Mouse (Mus musculus) erythroblast, embryonic 14.5 days (primary cell): ENCODE results near the gene Ankle2. TPM values are rescaled to one million over a fixed set of nuclear protein-coding genes. Genes with fewer than 3 reads are reported as not detected.

Experiments
- H3K27me3 ChIP-seq: 2 replicates; pipeline ENCODE4 v1.6.1; 2012; ENCODE audit warnings: inconsistent platforms; ENCODE audit not compliant: control insufficient read depth
- H3K36me3 ChIP-seq: 2 replicates; pipeline ENCODE4 v1.6.1; 2012; ENCODE audit warnings: mild to moderate bottlenecking, inconsistent platforms; ENCODE audit not compliant: control insufficient read depth
- H3K4me1 ChIP-seq: 2 replicates; pipeline ENCODE4 v1.6.1; 2012; ENCODE audit warnings: inconsistent platforms; ENCODE audit not compliant: control insufficient read depth
- H3K4me3 ChIP-seq: replicated peaks from 2 replicates; pipeline ENCODE3; 2012; ENCODE audit warnings: moderate library complexity, mild to moderate bottlenecking, inconsistent platforms
- H3K9me3 ChIP-seq: 2 replicates; pipeline ENCODE4 v1.6.1; 2012; ENCODE audit warnings: low read length, inconsistent platforms, mixed read lengths; ENCODE audit not compliant: control insufficient read depth
- GATA1 ChIP-seq: IDR thresholded peaks from 2 replicates; pipeline ENCODE4 v1.6.1; 2012; ENCODE audit warnings: low read length, inconsistent platforms, mixed read lengths
- TAL1 ChIP-seq: IDR thresholded peaks from 3 replicates; pipeline ENCODE4 v1.6.1; 2012; ENCODE audit warnings: low read length, inconsistent platforms, mixed read lengths
- polyA plus RNA-seq: library from polyadenylated mRNA; stranded (reverse); fragments of >175 nt; gene quantifications from 2 replicates; pipeline ENCODE4 v1.2.3, GENCODE M21; 2012

The Ankle2 gene
- polyA plus RNA-seq, 1 experiment, result 0.27 TPM

GRCm38 (mm10) chr5:110227336-110227883 is 3.4 kb upstream of the Ankle2 start:
- Histone ChIP-seq H3K4me1 (peaks cover 20% of the 10 kb centered on the region), H3K27me3 (no peaks in the 10 kb centered on the region), H3K4me3 (no peak overlapping the region), H3K9me3 (no peaks in the 10 kb centered on the region), H3K36me3 (peaks cover 28% of the 10 kb centered on the region)
- TF ChIP-seq TAL1 (no peak), GATA1 (no peak)

GRCm38 (mm10) chr5:110230401-110230779 is 414 bp upstream of the Ankle2 start:
- no peak for TF ChIP-seq GATA1
- TF ChIP-seq TAL1, result no peak
- no peaks in the 10 kb centered on the region for H3K9me3 ChIP-seq
- peak overlapping the region; percentile 99 for H3K4me3 ChIP-seq
- H3K36me3 ChIP-seq, result peaks cover 34% of the 10 kb centered on the region
- peaks cover 28% of the 10 kb centered on the region for H3K4me1 ChIP-seq
- no peaks in the 10 kb centered on the region for H3K27me3 ChIP-seq

- no peaks in the 10 kb centered on the region for H3K9me3 ChIP-seq
- peaks cover 42% of the 10 kb centered on the region for H3K36me3 ChIP-seq
- H3K4me1 ChIP-seq, result peaks cover 28% of the 10 kb centered on the region
- peak overlapping the region; percentile 99 for H3K4me3 ChIP-seq
- TF ChIP-seq GATA1 (no peak), TAL1 (no peak)
- no peaks in the 10 kb centered on the region for H3K27me3 ChIP-seq
These were observed 834 bp downstream of the Ankle2 start for GRCm38 (mm10) chr5:110231638-110232037.

- Histone ChIP-seq H3K27me3 (no peaks in the 10 kb centered on the region), H3K36me3 (peaks cover 46% of the 10 kb centered on the region), H3K4me1 (peaks cover 28% of the 10 kb centered on the region), H3K4me3 (peak overlapping the region; percentile 99), H3K9me3 (no peaks in the 10 kb centered on the region)
- TF ChIP-seq GATA1 (no peak), TAL1 (no peak)
These were observed 1.5 kb downstream of the Ankle2 start for GRCm38 (mm10) chr5:110232346-110232745.

- H3K27me3 ChIP-seq, result no peaks in the 10 kb centered on the region
- H3K4me3 ChIP-seq, result no peak overlapping the region
- H3K36me3 ChIP-seq, result peaks cover 94% of the 10 kb centered on the region
- no peaks in the 10 kb centered on the region for H3K4me1 ChIP-seq
- no peak for TF ChIP-seq TAL1
- TF ChIP-seq GATA1, result no peak
- no peaks in the 10 kb centered on the region for H3K9me3 ChIP-seq
These were observed 13.3 kb downstream of the Ankle2 start for GRCm38 (mm10) chr5:110244091-110244490.

- Histone ChIP-seq H3K36me3 (peaks cover 45% of the 10 kb centered on the region), H3K27me3 (no peaks in the 10 kb centered on the region), H3K4me3 (no peak overlapping the region), H3K9me3 (no peaks in the 10 kb centered on the region), H3K4me1 (peaks cover 34% of the 10 kb centered on the region)
- TF ChIP-seq TAL1 (0 out of 3 replicates have a peak, but pooled peaks have one; percentile 5), GATA1 (no peak)
These were observed 36.1 kb downstream of the Ankle2 start for GRCm38 (mm10) chr5:110266941-110267340.

GRCm38 (mm10) chr5:110269141-110270101 is 38.6 kb downstream of the Ankle2 start, which contains the start of gene Pgam5:
Gene Pgam5 (minus strand): TSS chr5:110269913.
- TF ChIP-seq GATA1, result no peak
- no peak for TF ChIP-seq TAL1
- peaks cover 40% of the 10 kb centered on the region for H3K36me3 ChIP-seq
- H3K4me3 ChIP-seq, result peak within 1 kb of the TSS; percentile 98
- no peaks in the 10 kb centered on the region for H3K9me3 ChIP-seq
- no peaks in the 10 kb centered on the region for H3K27me3 ChIP-seq
- H3K4me1 ChIP-seq, result peaks cover 45% of the 10 kb centered on the region

- TF ChIP-seq GATA1 (no peak), TAL1 (no peak)
- peaks cover 54% of the 10 kb centered on the region for H3K4me1 ChIP-seq
- no peak overlapping the region for H3K4me3 ChIP-seq
These were observed 39.4 kb downstream of the Ankle2 start for GRCm38 (mm10) chr5:110270242-110270641.

GRCm38 (mm10) chr5:110274147-110274546 is 43.3 kb downstream of the Ankle2 start:
- no peaks in the 10 kb centered on the region for H3K27me3 ChIP-seq
- TF ChIP-seq TAL1, result peak; percentile 37; the same call in 1 of the 3 replicates
- TF ChIP-seq GATA1, result no peak
- peaks cover 51% of the 10 kb centered on the region for H3K4me1 ChIP-seq
- H3K4me3 ChIP-seq, result no peak overlapping the region
- H3K9me3 ChIP-seq, result no peaks in the 10 kb centered on the region
- H3K36me3 ChIP-seq, result peaks cover 33% of the 10 kb centered on the region

More at GRCm38 (mm10) chr5:110270242-110270641, 39.4 kb downstream of the Ankle2 start:
- Histone ChIP-seq H3K9me3 (no peaks in the 10 kb centered on the region), H3K36me3 (peaks cover 32% of the 10 kb centered on the region), H3K27me3 (no peaks in the 10 kb centered on the region)
